Mouse (Mus musculus) central nervous system, embryonic 18 days (tissue): ENCODE measurements around the gene Ccrl2. TPM values are rescaled to one million over a fixed set of nuclear protein-coding genes. Genes with fewer than 3 reads are reported as not detected.

Experiments
- polyA plus RNA-seq: library from polyadenylated mRNA; depleted of rRNA; stranded (reverse); fragments of >200 nt; gene quantifications from 2 replicates; pipeline ENCODE4 v1.2.3, GENCODE M21; 2012; rRNA removed

Gene Ccrl2
- 0.84 and 1.0 TPM in 2 replicates for polyA plus RNA-seq

GRCm38 (mm10) chr9:111056798-111057543, at the start of gene Ccrl2:
TSS of gene Ccrl2 (minus strand) at chr9:111057519.

GRCm38 (mm10) chr9:111019022-111019421, 38.3 kb downstream of the Ccrl2 start, which contains the start of gene Ltf:
TSS of gene Ltf (plus strand) at chr9:111019271.

Other genes starting within 250 kb of the Ccrl2 start
- not detected in 2 replicates for gene Prss44, start 243.5 kb downstream of the Ccrl2 start, polyA plus RNA-seq
- gene Prss43, start 230.8 kb downstream of the Ccrl2 start, polyA plus RNA-seq = 0.03 TPM in 1 of 2 replicates, not detected in the other
- gene Prss45, start 222.9 kb downstream of the Ccrl2 start, polyA plus RNA-seq = 0.14 TPM in 1 of 2 replicates, not detected in the other
- 0.07 TPM in 1 of 2 replicates, not detected in the other for gene Prss46, start 213.0 kb downstream of the Ccrl2 start, polyA plus RNA-seq
- 0.18 and 0.27 TPM in 2 replicates for gene Prss50, start 199.6 kb downstream of the Ccrl2 start, polyA plus RNA-seq
- gene Als2cl, start 177.6 kb downstream of the Ccrl2 start, polyA plus RNA-seq = 4.0 and 5.5 TPM in 2 replicates
- 3.4 and 4.6 TPM in 2 replicates for gene Tmie, start 177.4 kb downstream of the Ccrl2 start, polyA plus RNA-seq
- not detected in 2 replicates for gene Fam240a, start 140.7 kb downstream of the Ccrl2 start, polyA plus RNA-seq
- gene Tdgf1, start 111.4 kb downstream of the Ccrl2 start, polyA plus RNA-seq = 0.06 and 0.17 TPM in 2 replicates
- 0.26 and 0.39 TPM in 2 replicates for gene Lrrc2, start 106.0 kb downstream of the Ccrl2 start, polyA plus RNA-seq
- 0.20 TPM in 1 of 2 replicates, not detected in the other for gene Rtp3, start 66.9 kb downstream of the Ccrl2 start, polyA plus RNA-seq
- gene Ltf, start 38.2 kb downstream of the Ccrl2 start, polyA plus RNA-seq = 0.26 and 0.92 TPM in 2 replicates
- gene Lrrfip2, start 60.1 kb upstream of the Ccrl2 start, polyA plus RNA-seq = 44.5 and 49.4 TPM in 2 replicates
- 38.1 and 41.5 TPM in 2 replicates for gene Mlh1, start 214.3 kb upstream of the Ccrl2 start, polyA plus RNA-seq
- gene Epm2aip1, start 214.4 kb upstream of the Ccrl2 start, polyA plus RNA-seq = 67.8 and 71.7 TPM in 2 replicates